Mouse (Mus musculus) granulocyte monocyte progenitor cell, adult 5-6 weeks (primary cell): ENCODE measurements around the gene 3110040M04Rik. TPM values are rescaled to one million over a fixed set of nuclear protein-coding genes. Genes with fewer than 3 reads are reported as not detected.

Experiments used
- ATAC-seq: replicated peaks from 2 replicates; pipeline ENCODE4 v1.8.0; 2016; ENCODE audit warnings: mild to moderate bottlenecking, moderate TSS enrichment, inconsistent platforms; ENCODE audit not compliant: poor library complexity, severe bottlenecking
- total RNA-seq, 2 experiments: library from RNA; stranded (forward) in 1 of 2; stranded (reverse) in 1 of 2; fragments of 200-712, 200-1000 nt in 1 of 2; fragments of >200 nt in 1 of 2; fragmentation: Nextera tagmentation in 1 of 2; gene quantifications; 2 replicates each; pipeline ENCODE4 v1.2.3; 2014 to 2017

Gene 3110040M04Rik
- total RNA-seq, 2 experiments from 2014 or later: not detected

DNA sequence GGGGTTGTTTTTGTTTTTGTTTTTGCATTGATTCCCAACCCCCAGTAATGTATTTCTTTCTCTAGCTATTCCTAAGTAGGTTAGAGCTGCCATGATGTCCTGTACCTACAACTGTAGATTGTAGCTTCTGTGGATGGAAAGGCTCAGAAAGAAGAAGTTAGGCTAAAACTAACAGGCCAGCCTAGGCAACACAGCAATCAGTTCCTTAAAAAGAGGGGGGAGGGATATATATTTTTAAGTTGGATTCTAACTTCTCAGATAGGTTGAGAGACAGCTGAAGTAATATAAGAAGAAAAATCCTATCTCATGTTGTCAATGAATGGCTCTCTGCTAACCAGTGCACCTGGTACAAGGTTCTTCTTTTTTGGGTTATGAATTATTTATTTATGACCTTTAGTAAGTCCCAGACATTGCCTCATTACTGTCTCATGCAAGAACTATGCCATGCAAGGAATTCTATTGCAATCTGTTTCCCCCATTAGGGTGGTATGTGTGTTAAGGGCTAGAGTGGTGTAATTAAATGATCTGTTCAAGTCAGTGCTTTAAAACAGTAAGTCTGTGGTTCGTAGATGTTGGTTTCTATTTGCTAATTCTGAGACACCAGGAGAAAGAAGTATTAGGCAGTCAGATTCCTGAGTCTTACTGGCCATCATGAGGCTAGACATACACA, 24.5 kb downstream of the 3110040M04Rik start:
- ATAC-seq: peak; percentile 94

DNA sequence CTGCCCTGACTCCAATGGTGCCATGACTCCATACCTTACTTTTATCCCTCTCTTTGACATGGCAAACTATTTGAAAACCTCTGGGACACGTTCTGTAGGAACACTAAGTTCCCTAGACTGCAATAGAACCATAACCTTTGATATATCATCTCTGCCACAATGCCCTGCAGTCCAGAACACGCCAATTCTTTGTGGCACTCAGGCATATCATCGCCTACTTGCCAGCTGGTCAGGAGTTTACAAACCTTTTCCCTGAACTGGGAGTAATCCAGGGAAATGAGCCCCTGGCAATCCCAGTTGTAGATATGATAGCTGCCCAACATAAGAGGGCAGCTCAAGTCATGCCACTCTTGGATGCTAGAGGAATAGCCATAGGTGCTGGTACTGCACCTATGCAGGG, 28.4 kb downstream of the 3110040M04Rik start:
- no peak for ATAC-seq

DNA sequence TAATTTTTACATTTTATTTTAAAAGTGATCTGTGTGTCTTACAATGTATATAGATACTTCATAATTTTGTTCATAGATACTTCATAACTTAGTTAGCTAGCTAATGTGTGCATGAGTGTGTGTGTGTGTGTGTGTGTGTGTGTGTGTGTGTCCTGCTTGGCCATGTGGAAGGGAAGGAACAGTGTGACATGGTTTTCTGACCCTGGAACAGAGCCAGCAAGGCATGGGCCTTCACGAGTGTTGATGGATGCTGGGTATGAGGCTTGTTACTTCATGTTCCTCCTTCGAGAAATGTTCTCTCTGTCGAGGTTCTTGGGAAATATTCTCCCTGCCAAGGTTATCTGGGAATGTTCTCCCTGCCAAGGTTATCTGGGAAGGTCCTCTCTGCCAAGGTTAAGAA, 29.8 kb downstream of the 3110040M04Rik start:
- no peak for ATAC-seq

DNA sequence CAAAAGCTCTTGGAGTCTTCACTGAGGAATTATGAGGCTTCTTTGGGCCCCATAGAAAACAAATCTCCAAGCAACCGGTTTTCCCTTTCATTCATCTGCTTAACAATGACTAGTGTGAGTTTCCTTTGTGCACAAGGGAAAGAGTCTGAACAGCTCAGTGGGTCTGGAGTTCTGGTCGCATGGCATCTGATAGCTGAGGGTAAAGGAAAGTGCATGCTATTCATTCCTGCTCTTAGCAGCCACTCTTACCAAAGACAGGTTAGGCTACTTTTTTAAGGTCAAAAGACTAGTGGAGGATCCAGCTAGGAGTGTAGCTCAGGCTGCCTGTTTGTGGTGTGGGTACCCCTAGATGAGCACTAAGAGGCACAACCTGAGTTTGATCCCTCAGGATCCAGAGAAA, 31.7 kb downstream of the 3110040M04Rik start:
- no peak for ATAC-seq

DNA sequence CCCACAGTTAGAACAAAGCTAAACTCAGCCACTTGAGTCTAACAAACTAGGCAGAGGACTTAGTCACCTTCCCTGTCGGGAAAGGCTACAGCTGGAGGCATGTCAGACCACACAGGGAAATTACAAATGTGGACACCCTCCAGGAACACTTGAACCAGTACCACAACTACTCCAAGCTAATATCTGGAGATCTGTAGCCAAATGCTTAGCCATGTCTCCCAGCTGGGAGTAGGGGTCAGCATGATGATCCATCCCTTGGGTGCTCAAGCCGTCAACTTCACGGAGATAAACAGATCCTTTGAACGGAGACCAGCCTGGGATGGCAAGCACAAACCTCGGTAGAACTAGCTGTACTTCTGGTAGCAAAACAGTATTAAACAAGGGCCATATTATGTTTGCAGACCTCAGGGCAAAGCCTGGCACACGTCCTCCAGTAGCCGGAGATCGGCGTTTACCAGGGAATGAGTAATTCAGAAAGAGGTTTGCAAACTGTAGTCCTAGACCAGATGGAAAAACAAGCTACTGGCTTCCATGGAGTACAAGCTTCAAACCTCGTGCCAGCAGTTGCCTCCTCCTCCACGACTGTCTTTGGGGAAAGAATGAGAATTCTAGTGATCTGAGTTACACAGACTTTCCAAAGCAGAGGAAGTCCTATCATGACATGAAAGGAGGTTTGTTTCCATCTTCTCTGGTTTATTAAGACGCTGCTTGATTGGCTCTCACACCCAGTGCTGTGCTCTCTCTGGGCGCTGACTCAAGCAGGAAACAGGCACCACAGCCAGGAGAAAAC, 32.4 kb downstream of the 3110040M04Rik start:
- peak; percentile 63 for ATAC-seq

DNA sequence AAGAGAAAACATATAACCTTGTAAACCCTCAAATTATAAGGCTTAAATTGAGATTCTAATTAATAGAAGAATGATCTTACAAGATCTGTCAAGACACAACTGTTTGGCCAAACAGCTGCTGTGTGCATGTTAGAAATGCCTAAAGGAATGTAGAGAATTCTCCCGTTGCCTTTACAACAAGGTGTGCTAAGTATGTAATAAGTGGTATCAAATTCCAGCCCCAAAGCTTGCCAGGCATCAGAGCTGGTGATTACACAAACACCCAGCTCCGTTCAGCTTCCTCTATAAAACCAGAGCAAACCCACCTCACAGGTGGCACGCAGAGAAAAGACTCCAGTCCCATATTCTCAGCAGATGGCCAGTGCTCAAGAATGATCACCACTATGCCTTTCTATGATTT, 33.9 kb downstream of the 3110040M04Rik start:
- 0 out of 2 replicates have a peak, but pooled peaks have one; percentile 25 for ATAC-seq

DNA sequence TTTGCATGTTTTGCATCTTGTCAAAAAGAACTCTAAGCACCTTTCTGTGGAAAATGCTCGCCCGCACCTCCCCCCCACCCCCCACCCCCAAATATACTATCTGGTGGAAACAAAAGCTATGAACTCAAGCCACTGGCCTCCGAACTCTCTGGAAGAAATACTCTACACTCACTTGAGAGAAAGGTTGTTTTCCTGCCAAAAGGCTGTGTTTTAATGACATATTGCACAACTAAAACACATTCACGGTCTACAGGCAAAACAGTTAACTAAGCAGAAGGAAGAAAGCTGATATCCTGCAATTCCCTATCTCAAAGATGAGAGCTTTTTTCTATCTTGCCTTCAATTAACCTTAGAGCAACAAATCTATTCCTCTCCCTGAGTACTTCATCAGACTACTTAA, 39.4 kb downstream of the 3110040M04Rik start:
- no peak for ATAC-seq

DNA sequence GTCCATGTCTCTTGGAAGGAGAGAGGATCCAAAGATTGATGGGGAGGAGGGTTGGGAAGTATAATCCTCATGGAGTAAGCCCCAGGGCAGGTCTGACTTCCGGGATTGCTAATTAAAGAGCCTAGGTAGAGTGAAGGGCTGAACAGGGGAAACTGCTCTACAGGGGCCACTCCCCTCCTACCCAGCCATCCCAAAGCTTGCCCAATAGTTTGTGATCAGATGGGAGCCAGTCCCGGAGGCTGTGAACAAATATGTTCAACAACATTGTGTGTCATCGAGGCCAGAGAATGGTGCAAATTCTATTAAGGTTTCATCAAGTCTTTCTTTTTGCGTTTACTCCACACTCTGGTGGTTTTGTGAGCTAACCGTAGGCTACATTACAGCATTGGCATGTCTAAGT, 40.1 kb downstream of the 3110040M04Rik start:
- ATAC-seq: peak; percentile 50

DNA sequence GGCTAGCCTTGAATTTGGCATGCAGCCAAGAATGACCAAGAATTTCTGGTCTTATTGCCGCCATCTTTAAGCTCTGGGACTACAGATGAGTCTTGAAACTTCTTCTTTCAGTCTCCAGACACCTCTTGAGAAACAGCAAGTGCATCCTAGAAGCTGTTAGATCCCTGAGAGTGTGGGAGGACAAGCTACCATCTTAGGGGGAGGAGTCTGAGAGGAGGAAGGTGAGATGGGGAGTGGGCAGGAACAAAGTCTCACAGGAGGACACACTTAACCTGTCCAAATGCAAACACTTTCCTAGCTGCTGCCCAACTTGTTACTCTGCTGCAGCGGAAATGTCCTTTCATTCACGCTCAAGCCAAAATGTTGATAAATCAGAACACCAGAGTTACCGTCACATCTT, 40.8 kb downstream of the 3110040M04Rik start:
- ATAC-seq: peak; percentile 45

DNA sequence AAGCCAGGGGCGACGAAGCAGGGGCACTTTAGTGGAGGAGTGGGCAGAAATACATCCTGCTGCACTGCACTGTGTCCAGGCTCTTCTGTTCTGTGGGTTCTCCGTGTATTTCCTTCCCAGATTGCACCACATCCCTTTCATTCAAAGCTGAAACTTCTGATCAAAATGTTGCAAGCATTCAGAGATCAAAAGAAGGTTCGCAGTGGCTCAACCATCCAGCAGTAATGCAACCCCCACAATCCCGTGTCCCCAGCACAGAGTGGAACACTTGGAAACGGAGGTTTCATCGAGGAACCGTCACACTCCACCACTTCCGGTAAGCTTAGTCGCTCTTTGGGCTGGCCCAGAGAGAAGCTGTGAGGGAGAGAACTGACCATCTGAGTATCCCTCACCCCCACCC, 41.2 kb downstream of the 3110040M04Rik start:
- peak; percentile 80 for ATAC-seq

DNA sequence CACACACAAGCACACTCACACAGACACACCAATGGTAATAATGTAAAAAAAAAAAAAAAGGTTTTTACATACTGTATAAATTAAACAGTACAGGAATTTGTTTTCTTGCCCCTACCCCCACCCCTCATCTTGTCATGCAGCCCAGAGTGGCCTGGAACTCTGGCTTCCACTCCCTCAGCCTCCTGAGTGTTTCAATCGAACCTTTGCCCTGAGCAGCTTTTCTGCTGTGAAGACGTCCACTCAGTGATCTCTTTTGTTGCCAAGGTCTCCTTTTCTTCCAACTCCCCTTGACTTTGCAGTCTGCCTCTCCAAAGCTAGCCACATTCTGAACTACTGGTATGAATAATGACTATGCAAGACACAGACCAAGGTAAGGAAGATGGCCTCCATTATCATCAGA, 41.9 kb downstream of the 3110040M04Rik start:
- ATAC-seq: no peak

DNA sequence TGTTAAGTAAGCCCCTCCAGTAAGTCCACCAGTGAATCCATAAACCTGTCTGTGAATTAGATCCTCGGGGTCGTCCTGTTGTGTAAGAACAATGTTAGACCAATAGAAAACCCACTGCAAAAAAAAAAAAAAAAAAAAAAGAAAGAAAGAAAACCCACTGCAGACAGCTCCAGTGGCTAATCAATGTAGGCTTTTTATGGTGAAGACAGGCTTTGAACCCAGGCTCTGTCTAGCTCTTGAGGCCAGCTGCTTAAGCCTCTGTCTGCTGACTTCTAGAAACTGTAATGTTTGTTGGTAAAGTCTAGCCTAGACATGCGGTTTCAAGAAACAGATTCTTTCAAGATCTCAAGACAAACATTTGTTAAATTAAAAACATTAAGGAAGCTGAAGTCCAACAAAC, 46.2 kb downstream of the 3110040M04Rik start:
- ATAC-seq: no peak

DNA sequence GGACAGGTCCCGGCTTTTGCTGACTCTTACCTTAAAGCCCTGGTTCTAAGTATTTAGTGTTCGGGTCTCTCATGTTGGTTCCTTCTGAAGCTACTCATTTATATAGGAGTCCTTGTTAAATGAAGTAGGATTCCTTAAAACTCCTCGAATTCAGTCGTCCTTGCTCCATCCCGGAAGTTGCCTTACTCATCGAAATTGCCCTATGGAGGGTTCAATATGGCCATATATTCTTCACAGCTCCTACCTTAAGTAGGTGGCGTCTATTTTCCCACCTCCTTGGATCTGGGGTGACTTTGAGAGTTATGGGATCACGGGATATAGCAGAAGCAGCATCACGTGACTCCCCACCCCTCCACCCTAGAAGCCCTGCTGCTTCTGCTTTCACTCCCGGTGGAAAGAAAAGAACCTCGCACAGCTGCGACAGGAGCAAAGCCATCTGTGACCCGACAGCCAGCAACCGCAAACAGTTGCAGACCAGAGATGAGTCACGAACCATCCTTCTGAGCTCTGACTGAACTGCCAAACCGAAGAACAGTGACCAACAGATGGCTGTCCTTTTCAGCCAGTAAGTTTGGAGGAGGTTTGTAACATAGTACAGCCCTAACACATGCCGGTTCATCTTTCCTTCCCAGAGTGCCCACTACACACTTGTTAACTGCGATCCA, 46.7 kb downstream of the 3110040M04Rik start:
- ATAC-seq: peak; percentile 91

DNA sequence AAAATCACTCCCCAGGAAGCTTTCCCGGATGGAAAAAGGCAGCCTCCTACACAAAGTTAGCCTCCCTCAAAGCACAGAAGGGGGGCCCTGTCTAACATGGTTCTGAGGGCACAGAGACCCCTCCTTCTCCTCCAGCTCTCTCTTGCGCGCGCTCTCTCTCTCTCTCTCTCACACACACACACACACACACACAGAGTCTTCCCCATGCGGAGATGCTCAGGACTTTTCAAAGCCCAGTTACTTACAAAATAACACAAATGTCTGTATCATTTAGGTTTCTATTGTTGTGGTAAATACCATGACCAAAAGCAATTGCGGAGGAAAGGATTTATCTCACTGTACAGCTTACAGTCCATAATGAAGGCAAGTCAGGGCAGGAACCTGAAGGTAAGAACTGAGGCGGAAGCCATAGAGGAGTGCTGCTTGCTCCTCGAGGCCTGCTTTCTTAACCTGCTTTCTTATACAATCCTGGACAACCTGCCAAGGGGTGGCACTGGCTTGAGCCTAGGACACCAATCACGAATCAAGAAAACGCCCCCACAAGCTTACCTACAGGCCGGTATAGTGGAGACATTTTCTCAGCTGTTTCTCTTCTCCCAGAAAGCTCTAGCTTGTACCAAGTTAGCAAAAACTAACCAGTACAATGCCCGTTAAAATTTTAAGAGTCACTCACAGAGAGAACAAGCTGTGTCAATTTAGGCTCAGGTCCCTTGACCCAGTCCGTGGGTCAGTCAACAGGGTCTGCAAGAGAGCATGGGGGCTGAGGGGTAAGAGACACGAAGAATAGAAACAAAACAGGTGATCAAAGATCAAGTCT, 47.5 kb downstream of the 3110040M04Rik start:
- ATAC-seq: peak; percentile 16; the same call in 1 of the 2 replicates

Other genes with a start within 250 kb of the 3110040M04Rik start
- not detected in 2 replicates for gene Hmcn1, start 210.7 kb upstream of the 3110040M04Rik start, total RNA-seq (2014; fragmentation: Nextera tagmentation)
- 0.22 TPM in 1 of 2 replicates, not detected in the other for gene Hmcn1, start 210.7 kb upstream of the 3110040M04Rik start, total RNA-seq (2017)
- gene Gm47985, start 21.6 kb upstream of the 3110040M04Rik start, total RNA-seq (2014; fragmentation: Nextera tagmentation): not detected in 2 replicates
- not detected in 2 replicates for gene Gm47985, start 21.6 kb upstream of the 3110040M04Rik start, total RNA-seq (2017)
- gene Gm8947, start 11.7 kb upstream of the 3110040M04Rik start, total RNA-seq (2014; fragmentation: Nextera tagmentation): not detected in 2 replicates
- gene Gm8947, start 11.7 kb upstream of the 3110040M04Rik start, total RNA-seq (2017): 0.47 TPM in 1 of 2 replicates, not detected in the other
- gene Gm47995, start 5.7 kb upstream of the 3110040M04Rik start, total RNA-seq (2014; fragmentation: Nextera tagmentation): not detected in 2 replicates
- gene Gm47995, start 5.7 kb upstream of the 3110040M04Rik start, total RNA-seq (2017): not detected in 2 replicates
- not detected in 2 replicates for gene Gm47996, start 6.0 kb downstream of the 3110040M04Rik start, total RNA-seq (2014; fragmentation: Nextera tagmentation)
- gene Gm47996, start 6.0 kb downstream of the 3110040M04Rik start, total RNA-seq (2017): not detected in 2 replicates
- gene Ivns1abp, start 140.4 kb downstream of the 3110040M04Rik start, total RNA-seq (2014; fragmentation: Nextera tagmentation): 284 and 329 TPM in 2 replicates
- 441 and 484 TPM in 2 replicates for gene Ivns1abp, start 140.4 kb downstream of the 3110040M04Rik start, total RNA-seq (2017)
- 20.3 and 39.4 TPM in 2 replicates for gene Swt1, start 224.3 kb downstream of the 3110040M04Rik start, total RNA-seq (2014; fragmentation: Nextera tagmentation)
- gene Swt1, start 224.3 kb downstream of the 3110040M04Rik start, total RNA-seq (2017): 15.3 and 24.4 TPM in 2 replicates
- 35.6 and 38.1 TPM in 2 replicates for gene Trmt1l, start 224.4 kb downstream of the 3110040M04Rik start, total RNA-seq (2014; fragmentation: Nextera tagmentation)
- gene Trmt1l, start 224.4 kb downstream of the 3110040M04Rik start, total RNA-seq (2017): 19.1 and 24.3 TPM in 2 replicates